Mouse (Mus musculus) midbrain, embryonic 10.5 days (tissue): ENCODE measurements at regions not wholly inside any gene's neighbourhood (a gene's known extent, or its start where the extent isn't known, plus 50 kb on each side); places are given as distances from the start of the nearest gene placed in this dataset.

Experiments
- DNase-seq: peaks from one replicate; pipeline ENCODE4 v3.0.0-alpha.2; 2017; ENCODE audit warnings: low spot score
- H3K27ac ChIP-seq: fragments of 300-500 bp; sonication (generic); replicated peaks from 2 replicates; pipeline ENCODE4 v1.5.1; 2016; ENCODE audit warnings: mild to moderate bottlenecking
- H3K27me3 ChIP-seq: fragments of 300-500 bp; sonication (generic); 2 replicates; pipeline ENCODE4 v1.6.1; 2016; ENCODE audit warnings: low read depth, mild to moderate bottlenecking; ENCODE audit not compliant: poor library complexity, severe bottlenecking
- H3K36me3 ChIP-seq: fragments of 300-500 bp; sonication (generic); 2 replicates; pipeline ENCODE4 v1.6.1; 2016; ENCODE audit warnings: mild to moderate bottlenecking, moderate library complexity
- H3K4me1 ChIP-seq: fragments of 300-500 bp; sonication (generic); 2 replicates; pipeline ENCODE4 v1.6.1; 2016
- H3K4me3 ChIP-seq: fragments of 300-500 bp; sonication (generic); 2 replicates; pipeline ENCODE4 v1.5.1; 2016; ENCODE audit warnings: mild to moderate bottlenecking, moderate library complexity
- H3K9me3 ChIP-seq: fragments of 300-500 bp; sonication (generic); replicated peaks from 2 replicates; pipeline ENCODE4 v1.6.1; 2016; ENCODE audit warnings: mild to moderate bottlenecking
- WGBS: fragments of 180-500 bp; shearing (Covaris S2); methylation state at CpG from one replicate; pipeline ENCODE4 v1.1.7; 2016; 5-methylcytosine and 5-hydroxymethylcytosine counted together

GRCm38 (mm10) chr15:37063781-37064383 lies 56.3 kb upstream of the Zfp706 start:
- Histone ChIP-seq H3K27me3 (no peaks in the 10 kb centered on the region), H3K4me3 (no peak overlapping the region), H3K27ac (no peak overlapping the region), H3K36me3 (no peaks in the 10 kb centered on the region), H3K9me3 (0 out of 2 replicates have a peak, but pooled peaks cover 4% of the 10 kb centered on the region), H3K4me1 (peaks cover 8% of the 10 kb centered on the region)
- WGBS = 88% methylated on average over 6 of the region's 6 CpGs
- no peak for DNase-seq

- WGBS = 87% methylated on average over 7 of the region's 7 CpGs
These were observed 55.0 kb upstream of the Zfp706 start for GRCm38 (mm10) chr15:37062585-37062984.

GRCm38 (mm10) chr15:37061501-37061900 lies 53.9 kb upstream of the Zfp706 start:
- Histone ChIP-seq H3K36me3 (no peaks in the 10 kb centered on the region), H3K27me3 (no peaks in the 10 kb centered on the region), H3K4me3 (no peak overlapping the region), H3K4me1 (peaks cover 8% of the 10 kb centered on the region), H3K27ac (no peak overlapping the region), H3K9me3 (peaks cover 4% of the 10 kb centered on the region; the same call in 1 of the 2 replicates)
- WGBS = 82% methylated on average over 6 of the region's 6 CpGs
- DNase-seq = no peak

More at GRCm38 (mm10) chr15:37062585-37062984, 55.0 kb upstream of the Zfp706 start:
- no peaks in the 10 kb centered on the region for H3K27me3 ChIP-seq
- H3K4me3 ChIP-seq = no peak overlapping the region
- 0 out of 2 replicates have a peak, but pooled peaks cover 4% of the 10 kb centered on the region for H3K9me3 ChIP-seq
- H3K4me1 ChIP-seq = peaks cover 8% of the 10 kb centered on the region
- H3K27ac ChIP-seq = no peak overlapping the region
- H3K36me3 ChIP-seq = no peaks in the 10 kb centered on the region
- no peak for DNase-seq

- Histone ChIP-seq H3K27ac (no peak overlapping the region), H3K4me3 (no peak overlapping the region), H3K27me3 (no peaks in the 10 kb centered on the region), H3K4me1 (peaks cover 8% of the 10 kb centered on the region), H3K9me3 (peaks cover 5% of the 10 kb centered on the region; the same call in 1 of the 2 replicates), H3K36me3 (no peaks in the 10 kb centered on the region)
- WGBS = 87% methylated on average over 6 of the region's 6 CpGs
- DNase-seq = no peak
These were observed 53.3 kb upstream of the Zfp706 start for GRCm38 (mm10) chr15:37060831-37061230.
